Mouse (Mus musculus) neural tube, embryonic 12.5 days (tissue): ENCODE results near the gene Usp16. TPM values are rescaled to one million over a fixed set of nuclear protein-coding genes. Genes with fewer than 3 reads are reported as not detected.

Experiments used
- ATAC-seq: fragments of 200-750 bp; cut with Nextera tagmentation; 2 replicates; pipeline ENCODE4 v1.8.0; 2017; ENCODE audit warnings: low read depth, mild to moderate bottlenecking, moderate TSS enrichment, moderate library complexity; ENCODE audit not compliant: low FRiP score
- H3K27ac ChIP-seq: fragments of 300-500 bp; sonication (generic); 2 replicates; pipeline ENCODE4 v1.5.1; 2016
- H3K27me3 ChIP-seq: fragments of 300-500 bp; sonication (generic); replicated peaks from 2 replicates; pipeline ENCODE4 v1.6.1; 2016; ENCODE audit warnings: mild to moderate bottlenecking
- H3K36me3 ChIP-seq: fragments of 300-500 bp; sonication (generic); 2 replicates; pipeline ENCODE4 v1.6.1; 2016; ENCODE audit warnings: mild to moderate bottlenecking
- H3K4me1 ChIP-seq: fragments of 300-500 bp; sonication (generic); 2 replicates; pipeline ENCODE4 v1.6.1; 2016
- H3K4me2 ChIP-seq: fragments of 300-500 bp; sonication (generic); replicated peaks from 2 replicates; pipeline ENCODE4 v1.6.1; 2016; ENCODE audit warnings: mild to moderate bottlenecking
- H3K4me3 ChIP-seq: fragments of 300-500 bp; sonication (generic); 2 replicates; pipeline ENCODE4 v1.5.1; 2016
- H3K9ac ChIP-seq: fragments of 300-500 bp; sonication (generic); 2 replicates; pipeline ENCODE4 v1.6.1; 2016; ENCODE audit warnings: mild to moderate bottlenecking
- H3K9me3 ChIP-seq: fragments of 300-500 bp; sonication (generic); 2 replicates; pipeline ENCODE4 v1.6.1; 2016; ENCODE audit warnings: mild to moderate bottlenecking
- WGBS: fragments of 180-500 bp; shearing (Covaris S2); methylation state at CpG from one replicate; pipeline ENCODE4 v1.1.7; 2016; 5-methylcytosine and 5-hydroxymethylcytosine counted together
- polyA plus RNA-seq: library from polyadenylated mRNA; unstranded; fragments of >200 nt; fragmentation: Nextera tagmentation; extraction: Ambion mirVana; gene quantifications from 2 replicates; pipeline ENCODE4 v1.2.1, GENCODE M21; 2016

Usp16 gene
- polyA plus RNA-seq: 46.3 and 48.7 TPM in 2 replicates

DNA sequence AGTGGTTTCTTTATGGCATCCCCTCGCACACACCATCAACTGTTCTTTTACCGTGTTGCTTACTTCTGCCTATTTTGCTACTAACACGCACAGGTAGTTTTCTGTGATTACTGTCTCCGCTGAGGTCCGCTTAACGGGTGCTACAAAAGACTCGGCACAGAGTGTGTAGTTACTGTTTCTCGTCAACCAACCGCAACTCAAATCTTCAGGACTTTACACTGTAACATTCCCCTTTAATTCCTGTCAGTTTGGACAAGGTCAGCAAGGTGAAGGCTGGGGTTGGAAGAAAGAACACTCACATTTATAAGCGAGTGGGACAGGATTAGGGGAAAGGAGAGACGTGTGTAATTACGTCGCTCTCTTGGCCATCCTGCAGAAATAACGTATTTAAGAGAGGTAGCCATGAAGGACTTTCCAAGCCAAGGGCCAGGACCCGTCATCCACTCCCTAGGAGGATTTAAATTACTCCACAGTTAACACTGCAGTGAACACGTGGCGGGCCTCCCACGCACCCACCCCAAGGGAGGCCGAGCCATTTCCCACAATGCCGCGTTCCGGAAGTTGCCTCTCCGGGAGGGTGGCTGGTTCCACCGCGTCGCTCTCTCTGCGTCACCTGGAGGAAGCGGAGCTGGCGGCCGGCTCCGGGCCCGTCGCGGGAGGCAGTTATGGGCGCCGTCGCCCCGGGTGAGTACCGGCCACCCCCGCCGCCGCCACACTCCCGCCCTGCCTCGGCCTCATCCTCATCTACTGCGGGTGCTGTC, at the start of gene Usp16:
Gene Usp16, plus strand, starts transcription at position 285 of the 761 bp plus-strand sequence.
- peaks cover 12% of the 10 kb centered on the region for H3K4me1 ChIP-seq
- peak within 1 kb of the TSS; percentile 53; the same call in 1 of the 2 replicates for H3K27ac ChIP-seq
- ATAC-seq: peak; percentile 98
- no peaks in the 10 kb centered on the region for H3K27me3 ChIP-seq
- WGBS: 8% methylated on average over 45 of the region's 45 CpGs
- peak within 1 kb of the TSS; percentile 88 for H3K9ac ChIP-seq
- peak within 1 kb of the TSS; percentile 92 for H3K4me2 ChIP-seq
- peaks cover 2% of the 10 kb centered on the region; the same call in 1 of the 2 replicates for H3K36me3 ChIP-seq
- peak within 1 kb of the TSS; percentile 97 for H3K4me3 ChIP-seq
- no peaks in the 10 kb centered on the region for H3K9me3 ChIP-seq

- ATAC-seq: no peak
- H3K4me3 ChIP-seq: no peak overlapping the region
- H3K9ac ChIP-seq: no peak overlapping the region
- H3K4me2 ChIP-seq: no peak overlapping the region
- peaks cover 82% of the 10 kb centered on the region for H3K36me3 ChIP-seq
- no peaks in the 10 kb centered on the region for H3K9me3 ChIP-seq
- H3K4me1 ChIP-seq: no peaks in the 10 kb centered on the region
- WGBS: 81% methylated on average over 3 of the region's 3 CpGs
- no peak overlapping the region for H3K27ac ChIP-seq
- no peaks in the 10 kb centered on the region for H3K27me3 ChIP-seq
These were observed 49.5 kb upstream of the Usp16 start for GRCm38 (mm10) chr16:87405001-87405400.

DNA sequence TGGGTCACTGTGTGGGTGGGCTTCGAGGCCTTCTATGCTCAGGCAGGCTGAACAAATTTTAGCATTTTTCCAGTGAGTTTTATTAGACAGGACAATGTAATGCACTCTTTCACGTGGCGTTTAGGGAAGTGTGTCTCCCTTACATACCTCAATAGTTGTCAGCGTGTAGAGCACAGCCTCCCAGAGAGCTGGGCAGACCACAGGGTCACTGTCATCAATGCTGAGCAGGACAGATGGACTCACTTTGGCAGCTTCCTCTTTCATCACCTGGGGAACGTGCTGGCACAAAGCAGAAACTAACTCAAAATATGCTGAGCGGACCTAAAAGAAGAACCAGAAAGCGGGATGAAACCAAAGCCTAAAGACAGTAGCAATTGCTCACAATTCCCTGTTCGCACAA, 33.8 kb upstream of the Usp16 start:
- peaks cover 12% of the 10 kb centered on the region; the same call in 1 of the 2 replicates for H3K9me3 ChIP-seq
- H3K36me3 ChIP-seq: peaks cover 90% of the 10 kb centered on the region
- no peak overlapping the region for H3K4me3 ChIP-seq
- H3K27ac ChIP-seq: no peak overlapping the region
- ATAC-seq: no peak
- H3K9ac ChIP-seq: no peak overlapping the region
- H3K27me3 ChIP-seq: no peaks in the 10 kb centered on the region
- no peak overlapping the region for H3K4me2 ChIP-seq
- H3K4me1 ChIP-seq: no peaks in the 10 kb centered on the region
- WGBS: 96% methylated on average over 8 of the region's 8 CpGs

DNA sequence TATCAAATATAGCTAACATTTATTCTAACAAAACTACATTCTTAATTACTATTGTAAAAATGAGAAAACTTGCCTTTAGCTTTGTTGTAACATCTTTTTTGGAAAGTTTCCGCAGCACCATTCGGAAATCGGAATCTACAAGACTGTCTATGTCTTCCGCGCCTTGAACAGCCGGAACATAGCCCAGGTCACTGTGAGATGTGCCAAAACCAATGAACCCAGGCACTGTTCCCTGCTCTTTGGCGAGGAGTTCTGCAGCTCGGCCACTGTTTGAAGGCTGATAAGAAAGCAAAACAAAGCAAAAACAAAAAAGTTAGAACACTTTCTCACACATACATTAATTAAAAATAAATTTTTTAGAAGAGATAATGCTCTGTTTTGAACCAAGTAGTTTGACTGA, 27.0 kb upstream of the Usp16 start:
- H3K9ac ChIP-seq: no peak overlapping the region
- no peak overlapping the region for H3K4me3 ChIP-seq
- 97% methylated on average over 8 of the region's 8 CpGs for WGBS
- no peaks in the 10 kb centered on the region for H3K9me3 ChIP-seq
- H3K27ac ChIP-seq: no peak overlapping the region
- peaks cover 35% of the 10 kb centered on the region for H3K36me3 ChIP-seq
- ATAC-seq: no peak
- no peak overlapping the region for H3K4me2 ChIP-seq
- peaks cover 6% of the 10 kb centered on the region for H3K4me1 ChIP-seq
- no peaks in the 10 kb centered on the region for H3K27me3 ChIP-seq

- H3K36me3 ChIP-seq: no peaks in the 10 kb centered on the region
- H3K4me2 ChIP-seq: peak within 1 kb of the TSS; percentile 91
- H3K9ac ChIP-seq: peak within 1 kb of the TSS; percentile 73
- no peaks in the 10 kb centered on the region for H3K27me3 ChIP-seq
- H3K4me3 ChIP-seq: peak within 1 kb of the TSS; percentile 71
- peaks cover 6% of the 10 kb centered on the region for H3K4me1 ChIP-seq
- no peaks in the 10 kb centered on the region for H3K9me3 ChIP-seq
- H3K27ac ChIP-seq: no peak within 1 kb of the TSS
- WGBS: under 1% methylated on average over 56 of the region's 56 CpGs
- ATAC-seq: peak; percentile 100
These were observed 22.3 kb upstream of the Usp16 start, which contains the start of gene Ltn1 for GRCm38 (mm10) chr16:87432033-87432814. Gene Ltn1 (minus strand): TSS chr16:87432612.

GRCm38 (mm10) chr16:87434266-87434665, 20.2 kb upstream of the Usp16 start:
- H3K4me1 ChIP-seq: peaks cover 6% of the 10 kb centered on the region
- no peaks in the 10 kb centered on the region for H3K9me3 ChIP-seq
- H3K4me2 ChIP-seq: no peak overlapping the region
- H3K27me3 ChIP-seq: no peaks in the 10 kb centered on the region
- ATAC-seq: no peak
- H3K4me3 ChIP-seq: no peak overlapping the region
- no peak overlapping the region for H3K9ac ChIP-seq
- no peak overlapping the region for H3K27ac ChIP-seq
- WGBS: 93% methylated on average over 7 of the region's 7 CpGs
- no peaks in the 10 kb centered on the region for H3K36me3 ChIP-seq

- H3K4me3 ChIP-seq: no peak overlapping the region
- no peak for ATAC-seq
These were observed 19.6 kb upstream of the Usp16 start for GRCm38 (mm10) chr16:87434946-87435345.

DNA sequence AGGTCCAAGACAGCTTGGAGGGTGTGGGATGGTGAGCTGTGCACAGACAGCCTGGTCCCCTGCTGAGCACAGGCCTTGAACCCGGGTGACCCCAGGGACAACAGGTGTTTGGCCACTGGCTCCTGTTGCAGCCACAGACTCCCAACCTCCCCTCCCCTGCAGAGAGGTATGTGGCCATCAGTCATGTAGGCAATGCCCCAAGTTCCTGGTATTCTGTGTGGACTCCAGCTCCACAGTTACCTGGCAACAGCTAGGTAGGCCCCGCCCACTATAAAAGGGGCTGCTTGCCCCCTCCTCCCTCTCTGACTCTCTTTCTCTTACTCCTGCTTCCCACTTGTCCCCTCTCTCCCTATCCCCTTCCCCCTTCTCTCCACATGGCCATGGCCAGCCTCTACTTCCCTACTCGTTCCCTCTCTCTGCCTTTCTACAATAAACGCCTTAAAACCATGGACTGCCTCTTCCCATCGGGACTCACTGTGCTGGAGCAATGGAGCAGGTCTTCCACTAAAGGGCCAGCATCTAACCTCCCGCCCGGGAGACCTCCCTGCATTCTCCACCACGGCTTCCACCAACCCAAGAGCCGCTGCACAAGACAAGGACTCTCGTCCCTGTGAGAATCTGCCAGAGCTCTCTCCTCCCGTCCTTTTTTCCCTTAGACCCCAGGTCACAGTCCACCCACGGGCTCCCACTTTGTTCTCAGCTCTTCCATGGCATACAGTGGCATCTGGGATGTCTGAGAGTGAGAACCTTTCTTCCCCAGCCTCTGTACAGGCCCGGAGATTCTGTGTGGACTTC, 18.9 kb upstream of the Usp16 start:
- WGBS: 86% methylated on average over 13 of the region's 13 CpGs
- Histone ChIP-seq H3K9ac (no peak overlapping the region), H3K27me3 (no peaks in the 10 kb centered on the region), H3K4me2 (no peak overlapping the region), H3K27ac (no peak overlapping the region), H3K4me1 (peaks cover 6% of the 10 kb centered on the region), H3K36me3 (no peaks in the 10 kb centered on the region), H3K4me3 (no peak overlapping the region), H3K9me3 (no peaks in the 10 kb centered on the region)
- ATAC-seq: no peak

More at GRCm38 (mm10) chr16:87434946-87435345, 19.6 kb upstream of the Usp16 start:
- WGBS: 86% methylated on average over 6 of the region's 6 CpGs
- Histone ChIP-seq H3K9ac (no peak overlapping the region), H3K27ac (no peak overlapping the region), H3K4me1 (peaks cover 6% of the 10 kb centered on the region), H3K4me2 (no peak overlapping the region), H3K36me3 (no peaks in the 10 kb centered on the region), H3K27me3 (no peaks in the 10 kb centered on the region), H3K9me3 (no peaks in the 10 kb centered on the region)

- no peaks in the 10 kb centered on the region for H3K9me3 ChIP-seq
- no peak overlapping the region for H3K27ac ChIP-seq
- H3K27me3 ChIP-seq: no peaks in the 10 kb centered on the region
- ATAC-seq: no peak
- H3K4me2 ChIP-seq: no peak overlapping the region
- 90% methylated on average over 21 of the region's 21 CpGs for WGBS
- peaks cover 5% of the 10 kb centered on the region; the same call in 1 of the 2 replicates for H3K4me1 ChIP-seq
- no peaks in the 10 kb centered on the region for H3K36me3 ChIP-seq
- H3K4me3 ChIP-seq: no peak overlapping the region
- no peak overlapping the region for H3K9ac ChIP-seq
These were observed 17.4 kb upstream of the Usp16 start for GRCm38 (mm10) chr16:87437096-87437495.

DNA sequence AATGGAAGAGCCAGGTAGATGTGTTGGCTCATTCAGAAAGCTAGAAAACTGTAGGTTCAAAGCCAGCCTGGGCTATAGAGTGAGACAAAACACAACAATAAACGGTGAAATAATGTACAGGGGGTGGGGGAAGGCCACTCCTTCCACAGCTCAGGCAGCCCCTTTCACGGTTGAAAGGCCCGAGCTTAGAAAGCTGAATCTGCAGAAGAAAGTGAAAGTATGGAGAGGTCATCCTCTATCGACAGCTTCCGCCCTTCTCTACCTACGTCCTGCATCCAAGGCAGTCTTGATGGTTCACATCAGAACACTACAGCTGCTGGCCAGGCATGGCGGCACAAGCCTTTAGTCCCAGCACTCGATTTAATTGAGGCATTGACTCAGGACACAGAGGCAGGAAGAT, 15.8 kb upstream of the Usp16 start:
- ATAC-seq: no peak
- Histone ChIP-seq H3K9ac (no peak overlapping the region), H3K27me3 (no peaks in the 10 kb centered on the region), H3K4me1 (peaks cover 5% of the 10 kb centered on the region; the same call in 1 of the 2 replicates), H3K9me3 (no peaks in the 10 kb centered on the region), H3K27ac (no peak overlapping the region), H3K36me3 (no peaks in the 10 kb centered on the region), H3K4me3 (no peak overlapping the region), H3K4me2 (no peak overlapping the region)
- WGBS: 90% methylated on average over 8 of the region's 8 CpGs

- Histone ChIP-seq H3K36me3 (no peaks in the 10 kb centered on the region), H3K9me3 (no peaks in the 10 kb centered on the region), H3K27ac (peak within 1 kb of the TSS; percentile 88), H3K4me3 (peak within 1 kb of the TSS; percentile 80), H3K27me3 (no peaks in the 10 kb centered on the region), H3K4me2 (peak within 1 kb of the TSS; percentile 79), H3K4me1 (peaks cover 5% of the 10 kb centered on the region; the same call in 1 of the 2 replicates), H3K9ac (peak within 1 kb of the TSS; percentile 87)
- peak; percentile 98 for ATAC-seq
- under 1% methylated on average over 38 of the region's 38 CpGs for WGBS
These were observed 14.3 kb upstream of the Usp16 start, which contains the start of gene Rwdd2b for GRCm38 (mm10) chr16:87440184-87440686. Gene Rwdd2b (minus strand): TSS chr16:87440573.
